In the genomic region with DNA sequence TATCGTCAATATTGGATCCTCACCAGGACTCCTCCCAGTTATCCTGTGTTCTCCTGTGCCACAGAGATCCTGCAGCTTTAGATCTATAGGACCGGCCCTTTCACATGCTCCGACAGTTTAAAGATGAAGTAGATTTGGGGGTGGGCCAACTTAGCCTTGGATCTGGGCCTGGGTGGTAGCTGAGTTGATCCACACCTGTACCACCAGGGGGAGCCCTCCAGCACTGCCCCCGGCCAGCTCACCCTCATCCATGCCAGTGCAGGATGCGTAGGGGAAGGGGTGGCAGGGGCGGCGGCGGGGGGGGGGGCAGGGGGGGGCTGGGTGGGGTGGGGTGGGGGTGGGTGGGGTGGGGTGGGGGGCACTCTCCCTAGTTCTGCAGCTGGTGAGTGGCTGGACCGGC, we compare ENCODE assay signal across 12 mouse cellular contexts. TPM values are rescaled to one million over a fixed set of nuclear protein-coding genes. Genes with fewer than 3 reads are reported as not detected.
DNase-seq lines count a peak whose midpoint lies in the region; ATAC-seq and TF ChIP-seq lines count a peak whose summit lies in the region.
"Had no signal": no experiment of that assay in that cellular context is flagged by ENCODE, and none has a peak within 500 bp of the region (broad histone marks: within the 10 kb centered on the region; RNA-seq: fewer than 3 reads in every experiment).

No protein-coding gene starts in this region.

- H3K79me2 ChIP-seq in heart, adult 2 months (replicated peaks; ENCODE audit: control insufficient read depth, insufficient read depth, low read length) = no peaks in the 10 kb centered on the region

- no peak for TF ChIP-seq EP300 in heart, adult 2 months (IDR thresholded peaks at IDR 0.05; ENCODE audit: insufficient read depth, low read depth, low read length)

- H3K9me3 ChIP-seq in heart, embryonic 10.5 days = no peaks in the 10 kb centered on the region
- H3K9me3 ChIP-seq: limb, embryonic 12.5 days had no signal

- no peak overlapping the region for H3K9ac ChIP-seq in heart, adult 2 months (ENCODE audit: low read depth, low read length)
- H3K9ac ChIP-seq: limb, embryonic 12.5 days had no signal

- intact Hi-C loops in heart, adult 2 months (cut with DNase I) = no loop called here

- peak in 1 of 2 experiments; percentile 10 for DNase-seq in heart, adult 2 months
- no peak for DNase-seq in heart, embryonic 10.5 days (ENCODE audit: low spot score)
- DNase-seq in A20 (ENCODE audit: low read depth, low spot score) (peak; percentile 36), R1 (ENCODE audit: low read depth, low spot score) (peak; percentile 46)
- DNase-seq in right cerebral cortex, postnatal 4 days = no peak
- no peak for DNase-seq in cerebellum, adult 11 months
- no peak for DNase-seq in urinary bladder, postnatal 36 days (ENCODE audit: low spot score in 2 of 2)
- DNase-seq: cerebellum, adult 2 months; midbrain, embryonic 14.5 days had no signal

- no peak for TF ChIP-seq POLR2A in heart, adult 2 months (IDR thresholded peaks at IDR 0.05; ENCODE audit: insufficient read depth, low read depth, low read length)

- peak; percentile 53 for TF ChIP-seq CTCF in heart, adult 2 months (IDR thresholded peaks at IDR 0.05)

- ATAC-seq in megakaryocyte, adult 5-6 weeks (ENCODE audit: poor library complexity, severe bottlenecking) = peak; percentile 67
- ATAC-seq: Patski had no signal

- peaks cover 3% of the 10 kb centered on the region for H3K4me1 ChIP-seq in heart, adult 2 months (ENCODE audit: control insufficient read depth, insufficient read depth, low read length)
- H3K4me1 ChIP-seq in heart, embryonic 10.5 days = peaks cover 26% of the 10 kb centered on the region
- H3K4me1 ChIP-seq: limb, embryonic 12.5 days had no signal

- H3K27me3 ChIP-seq in heart, adult 2 months (ENCODE audit: control insufficient read depth, insufficient read depth, low read length) = no peaks in the 10 kb centered on the region
- no peaks in the 10 kb centered on the region for H3K27me3 ChIP-seq in heart, embryonic 10.5 days (ENCODE audit: insufficient read depth, poor library complexity, severe bottlenecking)
- H3K27me3 ChIP-seq: limb, embryonic 12.5 days; Patski had no signal

- H3K27ac ChIP-seq in heart, adult 2 months = no peak overlapping the region
- H3K27ac ChIP-seq in heart, embryonic 10.5 days = no peak overlapping the region
- H3K27ac ChIP-seq: limb, embryonic 12.5 days had no signal

- no peaks in the 10 kb centered on the region for H3K36me3 ChIP-seq in heart, adult 2 months (ENCODE audit: control insufficient read depth, insufficient read depth, low read length)
- H3K36me3 ChIP-seq in heart, embryonic 10.5 days = no peaks in the 10 kb centered on the region
- H3K36me3 ChIP-seq: limb, embryonic 12.5 days had no signal

- WGBS in heart, adult 2 months = 83% methylated on average over 9 of the region's 9 CpGs
- WGBS in heart, embryonic 10.5 days = 90% methylated on average over 8 of the region's 9 CpGs

- no peak overlapping the region for H3K4me3 ChIP-seq in heart, adult 2 months
- H3K4me3 ChIP-seq in heart, embryonic 10.5 days = no peak overlapping the region
- H3K4me3 ChIP-seq: limb, embryonic 12.5 days had no signal

RNA-seq across cellular contexts. Expression of gene Nfil3, which starts 38.7 kb away (rescaled TPM):
- total RNA-seq in heart, adult 2 months (2021) = 10 to 100 TPM; 13.9 to 42.4 TPM
- polyA plus RNA-seq in heart, adult 2 months (2012; rRNA removed) = 3.4 and 6.7 TPM in 2 replicates
- 32.7 and 43.1 TPM in 2 replicates for polyA plus RNA-seq in heart, embryonic 10.5 days (2016; fragmentation: Nextera tagmentation; extraction: Ambion mirVana)
- total RNA-seq in megakaryocyte, adult 5-6 weeks (2015) = 43.2 and 59.6 TPM in 2 replicates
- total RNA-seq in megakaryocyte, adult 5-6 weeks (2017) = 43.6 and 53.0 TPM in 2 replicates

Comparison
In these comparisons a context has a peak if more than half of its experiments do, and no peak if none do; other contexts are left out.
1. DNase-seq: peak in A20 (single experiment) and R1 (single experiment); none in heart, embryonic 10.5 days (single experiment), right cerebral cortex, postnatal 4 days (single experiment), cerebellum, adult 11 months (single experiment) and urinary bladder, postnatal 36 days (0 of 2).